In genomic region chr4:138943730-138944129, GRCm38 (mm10) we compare ENCODE assay signal across 8 mouse cellular contexts. TPM values are rescaled to one million over a fixed set of nuclear protein-coding genes. Genes with fewer than 3 reads are reported as not detected.
DNase-seq lines count a peak whose midpoint lies in the region; ATAC-seq and TF ChIP-seq lines count a peak whose summit lies in the region.

No protein-coding gene starts in this region.

- H3K9ac ChIP-seq in hindbrain, embryonic 11.5 days (ENCODE audit: low read depth, low read length): no peak overlapping the region
- no peak overlapping the region for H3K9ac ChIP-seq in hindbrain, embryonic 12.5 days
- no peak overlapping the region for H3K9ac ChIP-seq in intestine, postnatal 0 days (ENCODE audit: low read depth, low read length)
- H3K9ac ChIP-seq in limb, embryonic 14.5 days (ENCODE audit: low read depth, low read length, severe bottlenecking): no peak overlapping the region
- no peak overlapping the region for H3K9ac ChIP-seq in stomach, embryonic 15.5 days

- no peak overlapping the region for H3K4me3 ChIP-seq in hindbrain, embryonic 11.5 days (ENCODE audit: low read depth, low read length)
- no peak overlapping the region for H3K4me3 ChIP-seq in hindbrain, embryonic 12.5 days
- H3K4me3 ChIP-seq in brown adipose tissue, adult 24 weeks (ENCODE audit: insufficient read depth, low read depth, low read length): peak overlapping the region; percentile 54
- H3K4me3 ChIP-seq in intestine, postnatal 0 days (ENCODE audit: low read depth, low read length): peak overlapping the region; percentile 28
- H3K4me3 ChIP-seq in limb, embryonic 14.5 days (replicated peaks; ENCODE audit: low read length): no peak overlapping the region
- peak overlapping the region; percentile 19 for H3K4me3 ChIP-seq in stomach, embryonic 15.5 days (replicated peaks)

- H3K9me3 ChIP-seq in hindbrain, embryonic 11.5 days (ENCODE audit: control insufficient read depth, low read length): no peaks in the 10 kb centered on the region
- H3K9me3 ChIP-seq in hindbrain, embryonic 12.5 days (replicated peaks): no peaks in the 10 kb centered on the region
- no peaks in the 10 kb centered on the region for H3K9me3 ChIP-seq in intestine, postnatal 0 days (ENCODE audit: control insufficient read depth)
- H3K9me3 ChIP-seq in limb, embryonic 14.5 days (ENCODE audit: control insufficient read depth, low read length): no peaks in the 10 kb centered on the region
- H3K9me3 ChIP-seq in stomach, embryonic 15.5 days: no peaks in the 10 kb centered on the region

- no peaks in the 10 kb centered on the region for H3K27me3 ChIP-seq in hindbrain, embryonic 11.5 days (ENCODE audit: control insufficient read depth, insufficient read depth, low read length)
- no peaks in the 10 kb centered on the region for H3K27me3 ChIP-seq in hindbrain, embryonic 12.5 days
- H3K27me3 ChIP-seq in intestine, postnatal 0 days (replicated peaks; ENCODE audit: control insufficient read depth, insufficient read depth, low read length): no peaks in the 10 kb centered on the region
- H3K27me3 ChIP-seq in limb, embryonic 14.5 days (ENCODE audit: control insufficient read depth, insufficient read depth, low read length): no peaks in the 10 kb centered on the region
- H3K27me3 ChIP-seq in stomach, embryonic 15.5 days (replicated peaks): no peaks in the 10 kb centered on the region

- WGBS in hindbrain, embryonic 11.5 days: 31% methylated on average over 15 of the region's 15 CpGs
- whole genome bisulfite sequencing in hindbrain, embryonic 12.5 days: 26% methylated on average over 15 of the region's 15 CpGs
- 36% methylated on average over 15 of the region's 15 CpGs for WGBS in intestine, postnatal 0 days
- 34% methylated on average over 15 of the region's 15 CpGs for WGBS in limb, embryonic 14.5 days
- WGBS in stomach, embryonic 15.5 days: 32% methylated on average over 15 of the region's 15 CpGs

- 0 out of 2 replicates have a peak, but pooled peaks cover 3% of the 10 kb centered on the region for H3K4me1 ChIP-seq in hindbrain, embryonic 11.5 days (replicated peaks; ENCODE audit: control insufficient read depth, insufficient read depth, low read length)
- H3K4me1 ChIP-seq in hindbrain, embryonic 12.5 days: peaks cover 9% of the 10 kb centered on the region
- peaks cover 2% of the 10 kb centered on the region for H3K4me1 ChIP-seq in brown adipose tissue, adult 24 weeks (ENCODE audit: control insufficient read depth, insufficient read depth, insufficient read length, low read length)
- no peaks in the 10 kb centered on the region for H3K4me1 ChIP-seq in intestine, postnatal 0 days (replicated peaks; ENCODE audit: control insufficient read depth, insufficient read depth, low read length)
- peaks cover 12% of the 10 kb centered on the region for H3K4me1 ChIP-seq in limb, embryonic 14.5 days (ENCODE audit: control insufficient read depth, insufficient read depth, low read length)
- H3K4me1 ChIP-seq in stomach, embryonic 15.5 days: peaks cover 16% of the 10 kb centered on the region; the same call in 1 of the 2 replicates

- ATAC-seq in hindbrain, embryonic 11.5 days (ENCODE audit: low FRiP score): no peak
- ATAC-seq in hindbrain, embryonic 12.5 days (ENCODE audit: low FRiP score): no peak
- peak; percentile 61 for ATAC-seq in intestine, postnatal 0 days
- no peak for ATAC-seq in limb, embryonic 14.5 days (ENCODE audit: low FRiP score, low read depth)
- peak; percentile 97 for ATAC-seq in monocyte, adult 5-6 weeks (replicated peaks; ENCODE audit: insufficient number of reproducible peaks, low FRiP score, low TSS enrichment, poor library complexity, severe bottlenecking)
- ATAC-seq in stomach, embryonic 15.5 days (ENCODE audit: insufficient read depth, low FRiP score, low read depth): no peak

- H3K27ac ChIP-seq in hindbrain, embryonic 11.5 days (ENCODE audit: low read depth, low read length): no peak overlapping the region
- no peak overlapping the region for H3K27ac ChIP-seq in hindbrain, embryonic 12.5 days
- no peak overlapping the region for H3K27ac ChIP-seq in brown adipose tissue, adult 24 weeks (replicated peaks; ENCODE audit: low read depth, low read length)
- H3K27ac ChIP-seq in intestine, postnatal 0 days (ENCODE audit: low read depth, low read length): no peak overlapping the region
- H3K27ac ChIP-seq in limb, embryonic 14.5 days (replicated peaks; ENCODE audit: low read depth, low read length): no peak overlapping the region
- H3K27ac ChIP-seq in stomach, embryonic 15.5 days: no peak overlapping the region

- DNase-seq in hindbrain, embryonic 11.5 days (ENCODE audit: low spot score): peak; percentile 81
- peak; percentile 76 for DNase-seq in gastrocnemius, postnatal 10 days
- DNase-seq in limb, embryonic 14.5 days (ENCODE audit: low spot score): peak; percentile 80

- no peaks in the 10 kb centered on the region for H3K36me3 ChIP-seq in hindbrain, embryonic 11.5 days (ENCODE audit: control insufficient read depth, insufficient read depth, low read length)
- no peaks in the 10 kb centered on the region for H3K36me3 ChIP-seq in hindbrain, embryonic 12.5 days
- no peaks in the 10 kb centered on the region for H3K36me3 ChIP-seq in intestine, postnatal 0 days (ENCODE audit: control insufficient read depth, insufficient read depth)
- no peaks in the 10 kb centered on the region for H3K36me3 ChIP-seq in limb, embryonic 14.5 days (ENCODE audit: control insufficient read depth, insufficient read depth, low read length)
- no peaks in the 10 kb centered on the region for H3K36me3 ChIP-seq in stomach, embryonic 15.5 days

- no peak for TF ChIP-seq POLR2A in limb, embryonic 14.5 days (IDR thresholded peaks at IDR 0.05; ENCODE audit: borderline replicate concordance, extremely low read depth, insufficient read depth, insufficient read length)

- TF ChIP-seq CTCF in intestine, postnatal 0 days (IDR thresholded peaks at IDR 0.05; ENCODE audit: low read depth): peak; percentile 85

- no peak overlapping the region for H3K4me2 ChIP-seq in hindbrain, embryonic 11.5 days (replicated peaks; ENCODE audit: low read depth, low read length)
- H3K4me2 ChIP-seq in hindbrain, embryonic 12.5 days (replicated peaks): no peak overlapping the region
- H3K4me2 ChIP-seq in intestine, postnatal 0 days (replicated peaks; ENCODE audit: low read depth): peak overlapping the region; percentile 48
- H3K4me2 ChIP-seq in limb, embryonic 14.5 days (replicated peaks; ENCODE audit: low read depth, low read length, severe bottlenecking): no peak overlapping the region; the same call in 1 of the 2 replicates
- peak overlapping the region; percentile 26; the same call in 1 of the 2 replicates for H3K4me2 ChIP-seq in stomach, embryonic 15.5 days

RNA-seq across cellular contexts. Expression of gene Rnf186, which starts 23.2 kb away (rescaled TPM):
- polyA plus RNA-seq in hindbrain, embryonic 11.5 days (2014; fragmentation: Nextera tagmentation; extraction: Ambion mirVana): not detected in 2 replicates
- not detected in 2 replicates for polyA plus RNA-seq in hindbrain, embryonic 12.5 days (2016; fragmentation: Nextera tagmentation; extraction: Ambion mirVana)
- not detected in 2 replicates for polyA plus RNA-seq in brown adipose tissue, adult 24 weeks (2012; ENCODE audit: insufficient read depth, insufficient read length, missing spikeins)
- not detected for total RNA-seq in gastrocnemius, postnatal 10 days (2021)
- polyA plus RNA-seq in intestine, postnatal 0 days (2015; fragmentation: Nextera tagmentation; extraction: Ambion mirVana): 65.2 and 70.7 TPM in 2 replicates
- not detected in 2 replicates for polyA plus RNA-seq in limb, embryonic 14.5 days (2012; rRNA removed)
- not detected in 2 replicates for polyA plus RNA-seq in limb, embryonic 14.5 days (2014; fragmentation: Nextera tagmentation; extraction: Ambion mirVana)
- total RNA-seq in monocyte, adult 5-6 weeks (2017): not detected in 3 replicates
- polyA plus RNA-seq in stomach, embryonic 15.5 days (2015; fragmentation: Nextera tagmentation; extraction: Ambion mirVana): 22.7 and 26.1 TPM in 2 replicates

RNA-seq across cellular contexts. Expression of gene Tmco4, which starts 29.0 kb away (rescaled TPM):
- polyA plus RNA-seq in hindbrain, embryonic 11.5 days (2014; fragmentation: Nextera tagmentation; extraction: Ambion mirVana): 0.61 and 1.3 TPM in 2 replicates
- 1.1 and 1.4 TPM in 2 replicates for polyA plus RNA-seq in hindbrain, embryonic 12.5 days (2016; fragmentation: Nextera tagmentation; extraction: Ambion mirVana)
- polyA plus RNA-seq in brown adipose tissue, adult 24 weeks (2012; ENCODE audit: insufficient read depth, insufficient read length, missing spikeins): 10.3 and 12.2 TPM in 2 replicates
- total RNA-seq in gastrocnemius, postnatal 10 days (2021): 1 to 10 TPM; 3.8 to 4.5 TPM
- polyA plus RNA-seq in intestine, postnatal 0 days (2015; fragmentation: Nextera tagmentation; extraction: Ambion mirVana): 11.0 and 12.2 TPM in 2 replicates
- 4.2 and 4.8 TPM in 2 replicates for polyA plus RNA-seq in limb, embryonic 14.5 days (2012; rRNA removed)
- polyA plus RNA-seq in limb, embryonic 14.5 days (2014; fragmentation: Nextera tagmentation; extraction: Ambion mirVana): 4.7 and 4.8 TPM in 2 replicates
- 16.7 to 26.4 TPM (median 19.0 TPM) in 3 replicates for total RNA-seq in monocyte, adult 5-6 weeks (2017)
- 9.2 and 9.4 TPM in 2 replicates for polyA plus RNA-seq in stomach, embryonic 15.5 days (2015; fragmentation: Nextera tagmentation; extraction: Ambion mirVana)

RNA-seq across cellular contexts. Expression of gene Otud3, which starts 30.0 kb away (rescaled TPM):
- polyA plus RNA-seq in hindbrain, embryonic 11.5 days (2014; fragmentation: Nextera tagmentation; extraction: Ambion mirVana): 3.1 and 3.5 TPM in 2 replicates
- 3.3 and 4.0 TPM in 2 replicates for polyA plus RNA-seq in hindbrain, embryonic 12.5 days (2016; fragmentation: Nextera tagmentation; extraction: Ambion mirVana)
- polyA plus RNA-seq in brown adipose tissue, adult 24 weeks (2012; ENCODE audit: insufficient read depth, insufficient read length, missing spikeins): 4.5 and 5.2 TPM in 2 replicates
- 1 to 10 TPM; 7.0 to 7.4 TPM for total RNA-seq in gastrocnemius, postnatal 10 days (2021)
- polyA plus RNA-seq in intestine, postnatal 0 days (2015; fragmentation: Nextera tagmentation; extraction: Ambion mirVana): 3.5 and 3.6 TPM in 2 replicates
- polyA plus RNA-seq in limb, embryonic 14.5 days (2012; rRNA removed): 7.0 and 8.2 TPM in 2 replicates
- polyA plus RNA-seq in limb, embryonic 14.5 days (2014; fragmentation: Nextera tagmentation; extraction: Ambion mirVana): 2.7 and 4.2 TPM in 2 replicates
- total RNA-seq in monocyte, adult 5-6 weeks (2017): 9.8 to 13.1 TPM (median 11.9 TPM) in 3 replicates
- 6.8 and 8.1 TPM in 2 replicates for polyA plus RNA-seq in stomach, embryonic 15.5 days (2015; fragmentation: Nextera tagmentation; extraction: Ambion mirVana)

Comparison
In these comparisons a context has a peak if more than half of its experiments do, and no peak if none do; other contexts are left out.
1. ATAC-seq: peak in intestine, postnatal 0 days (single experiment) and monocyte, adult 5-6 weeks (single experiment); none in hindbrain, embryonic 11.5 days (single experiment), hindbrain, embryonic 12.5 days (single experiment), limb, embryonic 14.5 days (single experiment) and stomach, embryonic 15.5 days (single experiment).
2. H3K4me2 ChIP-seq: peak in intestine, postnatal 0 days (single experiment) and stomach, embryonic 15.5 days (single experiment); none in hindbrain, embryonic 11.5 days (single experiment), hindbrain, embryonic 12.5 days (single experiment) and limb, embryonic 14.5 days (single experiment).
3. H3K4me3 ChIP-seq: peak in brown adipose tissue, adult 24 weeks (single experiment), intestine, postnatal 0 days (single experiment) and stomach, embryonic 15.5 days (single experiment); none in hindbrain, embryonic 11.5 days (single experiment), hindbrain, embryonic 12.5 days (single experiment) and limb, embryonic 14.5 days (single experiment).
4. RNA of gene Rnf186, which starts 23.2 kb away (polyA plus RNA-seq): 65.2 to 70.7 TPM in intestine, postnatal 0 days and 22.7 to 26.1 TPM in stomach, embryonic 15.5 days; not detected in limb, embryonic 14.5 days, not detected in hindbrain, embryonic 11.5 days, not detected in hindbrain, embryonic 12.5 days and not detected in brown adipose tissue, adult 24 weeks; every median in the first group is over 10 times any median in the second.
5. Peak in every context shown above with its lines, with median percentiles within 50 percentile points of each other: DNase-seq.